In the genomic region with DNA sequence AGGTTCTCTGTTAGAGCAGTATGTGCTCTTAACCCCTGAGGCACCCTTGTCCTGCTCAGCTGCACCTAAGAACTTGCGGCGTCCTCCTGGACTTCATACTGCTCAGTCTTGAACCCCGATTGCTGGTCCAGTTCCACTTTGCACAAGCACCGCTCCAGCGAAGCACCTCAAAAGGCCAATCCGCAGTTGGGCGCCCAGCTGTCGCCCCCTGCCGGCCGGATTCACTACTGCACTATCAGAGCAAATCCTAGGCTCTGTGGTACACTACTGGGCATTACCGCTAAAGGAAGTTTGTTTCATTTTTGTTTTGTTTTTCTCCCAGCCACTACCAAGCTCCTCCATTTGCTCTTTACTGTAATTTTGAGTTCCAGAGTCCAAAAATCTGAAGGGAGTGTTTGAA, we compare ENCODE assay signal across 12 mouse cellular contexts. TPM values are rescaled to one million over a fixed set of nuclear protein-coding genes. Genes with fewer than 3 reads are reported as not detected.
DNase-seq lines count a peak whose midpoint lies in the region; ATAC-seq and TF ChIP-seq lines count a peak whose summit lies in the region.
"Had no signal": no experiment of that assay in that cellular context is flagged by ENCODE, and none has a peak within 500 bp of the region (broad histone marks: within the 10 kb centered on the region; RNA-seq: fewer than 3 reads in every experiment).

No protein-coding gene starts in this region.

- peak; percentile 87 for TF ChIP-seq CTCF in ES-Bruce4 (IDR thresholded peaks at IDR 0.05; ENCODE audit: low read depth, low read length)
- peak; percentile 67 for TF ChIP-seq CTCF in lung, embryonic 14.5 days (IDR thresholded peaks at IDR 0.05; ENCODE audit: low read depth)

- H3K27me3 ChIP-seq in ES-Bruce4 (ENCODE audit: control insufficient read depth, insufficient read depth, low read length, poor library complexity, severe bottlenecking): no peaks in the 10 kb centered on the region
- no peaks in the 10 kb centered on the region for H3K27me3 ChIP-seq in lung, embryonic 14.5 days (ENCODE audit: insufficient read depth, low read length)
- H3K27me3 ChIP-seq: liver, embryonic 15.5 days had no signal

- no peak overlapping the region for H3K27ac ChIP-seq in ES-Bruce4 (ENCODE audit: insufficient read depth, low read length)
- no peak overlapping the region for H3K27ac ChIP-seq in lung, embryonic 14.5 days (ENCODE audit: low read depth)
- H3K27ac ChIP-seq: liver, embryonic 15.5 days had no signal

- TF ChIP-seq EP300 in ES-Bruce4 (IDR thresholded peaks at IDR 0.05; ENCODE audit: insufficient read depth, low read depth, low read length): no peak

- H3K9ac ChIP-seq in ES-Bruce4 (ENCODE audit: low read depth, poor library complexity, severe bottlenecking): no peak overlapping the region
- no peak overlapping the region for H3K9ac ChIP-seq in lung, embryonic 14.5 days
- H3K9ac ChIP-seq: liver, embryonic 15.5 days had no signal

- H3K36me3 ChIP-seq in ES-Bruce4 (ENCODE audit: control insufficient read depth, insufficient read depth, low read length, poor library complexity, severe bottlenecking): no peaks in the 10 kb centered on the region
- H3K36me3 ChIP-seq in lung, embryonic 14.5 days (ENCODE audit: insufficient read depth): no peaks in the 10 kb centered on the region
- H3K36me3 ChIP-seq: liver, embryonic 15.5 days had no signal

- 43% methylated on average over 11 of the region's 11 CpGs for WGBS in lung, embryonic 14.5 days

- DNase-seq in embryo, embryonic 11 days: peak; percentile 8
- DNase-seq in embryo, embryonic 10 days (ENCODE audit: low spot score): no peak
- DNase-seq in left cerebral cortex, postnatal 4 days: peak; percentile 8
- no peak for DNase-seq in left cerebral cortex, postnatal 36 days (ENCODE audit: low spot score in 2 of 2)
- peak; percentile 19 for DNase-seq in lung, embryonic 14.5 days
- DNase-seq in heart, adult 9 months (ENCODE audit: low spot score in 2 of 2): no peak
- DNase-seq: kidney, postnatal 14 days had no signal

- no peak for ATAC-seq in lung, embryonic 14.5 days (ENCODE audit: insufficient read depth)
- no peak for ATAC-seq in megakaryocyte-erythroid progenitor cell, adult 5-6 weeks (replicated peaks; ENCODE audit: low FRiP score, low TSS enrichment, poor library complexity, severe bottlenecking)

- no peak for TF ChIP-seq POLR2A in ES-Bruce4 (IDR thresholded peaks at IDR 0.05; ENCODE audit: insufficient read depth, low read length)

- peaks cover 3% of the 10 kb centered on the region; the same call in 1 of the 2 replicates for H3K9me3 ChIP-seq in ES-Bruce4 (replicated peaks; ENCODE audit: control insufficient read depth, insufficient read depth, low read length, poor library complexity, severe bottlenecking)
- no peaks in the 10 kb centered on the region for H3K9me3 ChIP-seq in lung, embryonic 14.5 days (ENCODE audit: low read depth, low read length)
- H3K9me3 ChIP-seq: liver, embryonic 15.5 days had no signal

- no peak overlapping the region for H3K4me3 ChIP-seq in ES-Bruce4 (ENCODE audit: low read depth, low read length)
- H3K4me3 ChIP-seq in lung, embryonic 14.5 days (ENCODE audit: low read depth, low read length): no peak overlapping the region
- H3K4me3 ChIP-seq: liver, embryonic 15.5 days; myocyte had no signal

- no peaks in the 10 kb centered on the region for H3K4me1 ChIP-seq in ES-Bruce4 (ENCODE audit: control insufficient read depth, insufficient read depth, low read length)
- no peaks in the 10 kb centered on the region for H3K4me1 ChIP-seq in lung, embryonic 14.5 days (ENCODE audit: insufficient read depth)
- H3K4me1 ChIP-seq: liver, embryonic 15.5 days had no signal

- intact Hi-C loops in left cerebral cortex, postnatal 4 days (cut with DNase I): no loop called here
- intact Hi-C loops in left cerebral cortex, postnatal 36 days (cut with DNase I): no loop called here

- H3K4me2 ChIP-seq in lung, embryonic 14.5 days: no peak overlapping the region
- H3K4me2 ChIP-seq: liver, embryonic 15.5 days had no signal

RNA-seq across cellular contexts. Expression of a gene that starts 36.9 kb away (rescaled TPM):
- not detected for total RNA-seq in left cerebral cortex, postnatal 4 days (2021)
- total RNA-seq in left cerebral cortex, postnatal 36 days (2021): not detected
- polyA plus RNA-seq in ES-Bruce4 (2011; ENCODE audit: insufficient read depth, insufficient read length, low read depth, missing spikeins): not detected in 2 replicates
- polyA plus RNA-seq in lung, embryonic 14.5 days (2014; fragmentation: Nextera tagmentation; extraction: Ambion mirVana): not detected in 2 replicates
- total RNA-seq in megakaryocyte-erythroid progenitor cell, adult 5-6 weeks (2014; fragmentation: Nextera tagmentation): not detected in 2 replicates
- not detected in 2 replicates for total RNA-seq in megakaryocyte-erythroid progenitor cell, adult 5-6 weeks (2017)
- polyA plus RNA-seq: gonadal fat pad, adult 2 months; liver, embryonic 15.5 days; myocyte had no signal

Comparison
In these comparisons a context has a peak if more than half of its experiments do, and no peak if none do; other contexts are left out.
1. DNase-seq: peak in embryo, embryonic 11 days (single experiment), left cerebral cortex, postnatal 4 days (single experiment) and lung, embryonic 14.5 days (single experiment); none in embryo, embryonic 10 days (single experiment), left cerebral cortex, postnatal 36 days (0 of 2) and heart, adult 9 months (0 of 2).